Mouse (Mus musculus) kidney, postnatal 4 days (tissue): Measurements from ENCODE around the gene Doc2g.

Experiments used
- DNase-seq, 2 experiments: peaks; one replicate each; pipeline ENCODE4 v3.0.0; 2021; ENCODE audit warnings: mixed read lengths in 2 of 2

Doc2g gene

DNA sequence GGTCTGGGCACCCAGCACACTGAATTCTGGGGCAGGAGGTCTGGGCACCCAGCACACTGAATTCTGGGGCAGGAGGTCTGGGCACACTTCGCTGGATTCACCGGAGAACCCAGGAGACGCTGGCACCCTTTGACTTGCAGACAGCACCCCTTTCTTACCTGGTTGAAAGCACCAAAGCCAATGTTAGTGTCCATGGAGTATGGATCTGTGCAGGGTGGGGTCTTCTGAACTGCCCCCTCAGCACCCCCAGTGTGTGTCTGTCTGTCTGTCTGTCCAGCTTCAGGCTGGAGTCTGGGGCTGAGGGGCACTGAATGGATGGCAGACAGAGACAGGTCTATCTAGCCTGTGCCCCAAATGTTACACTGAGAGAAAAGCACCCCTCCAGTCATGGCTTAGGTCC, 11.6 kb upstream of the Doc2g start:
- no peak for DNase-seq

- no peak for DNase-seq
Observed at GRCm38 (mm10) chr19:3991966-3992365, 11.1 kb upstream of the Doc2g start.

GRCm38 (mm10) chr19:3992416-3992815, 10.7 kb upstream of the Doc2g start, which contains the start of gene Tbx10:
TSS of gene Tbx10 (plus strand) at chr19:3992752.
- no peak for DNase-seq

GRCm38 (mm10) chr19:3994932-3995331, 8.2 kb upstream of the Doc2g start:
- DNase-seq, result no peak

- no peak for DNase-seq
Observed at GRCm38 (mm10) chr19:3995505-3995904, 7.6 kb upstream of the Doc2g start.

GRCm38 (mm10) chr19:3996106-3996505, 7.0 kb upstream of the Doc2g start:
- DNase-seq, result no peak

GRCm38 (mm10) chr19:3996747-3997146, 6.4 kb upstream of the Doc2g start:
- no peak for DNase-seq

- peak in 1 of 2 experiments; percentile 48 for DNase-seq
Observed at GRCm38 (mm10) chr19:3997231-3997630, 5.9 kb upstream of the Doc2g start.

DNA sequence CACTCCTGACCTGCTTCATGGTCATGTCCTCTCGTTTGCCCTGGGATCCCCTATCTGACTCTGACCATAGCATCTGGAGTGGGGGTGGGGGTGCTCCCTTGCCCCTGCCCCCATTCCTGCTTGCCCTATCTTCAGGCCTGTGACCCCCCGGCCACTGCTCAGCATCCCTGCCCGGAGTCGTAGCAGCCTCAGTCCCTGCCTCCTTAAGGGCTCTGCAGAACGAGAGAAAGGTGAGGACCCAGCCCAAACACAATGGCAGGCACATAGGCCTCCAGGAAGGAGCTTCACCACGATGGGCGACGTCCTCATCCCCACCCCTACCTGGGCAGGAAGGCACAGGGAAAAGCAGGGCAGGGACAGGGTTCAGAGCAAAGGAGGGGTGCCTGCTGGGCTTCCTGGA, 4.8 kb upstream of the Doc2g start:
- DNase-seq, result no peak

DNA sequence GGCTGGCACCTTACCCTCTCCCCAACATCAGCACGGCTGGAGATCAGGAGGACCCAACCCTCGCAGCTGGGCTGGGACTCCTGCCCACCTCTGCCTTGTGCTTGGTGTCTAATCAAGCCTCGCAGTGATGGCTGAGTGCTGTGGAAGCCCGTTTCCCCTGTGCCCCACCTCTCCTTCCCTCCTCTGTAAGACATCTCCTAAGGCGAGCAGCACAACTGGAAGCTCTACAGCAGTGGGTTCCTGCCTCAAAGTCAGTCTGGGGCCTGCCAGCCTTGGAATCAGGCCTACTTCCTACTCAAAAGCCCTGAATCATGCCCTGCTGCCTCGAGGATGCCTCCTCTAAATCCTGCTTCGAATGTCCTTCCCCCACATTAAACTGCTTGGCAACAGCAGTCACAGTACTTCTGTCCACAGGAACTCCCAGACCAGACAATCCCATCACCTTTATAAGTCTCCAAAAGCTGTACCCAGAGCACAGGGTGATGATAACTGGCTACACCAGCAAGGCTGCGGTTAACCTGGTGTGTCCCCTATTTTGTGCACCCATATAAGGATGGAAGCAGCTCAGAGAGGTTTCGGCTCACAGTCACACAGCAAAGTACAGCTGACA, 3.9 kb upstream of the Doc2g start:
- DNase-seq, result no peak

- peak; percentile 95 to 98 for DNase-seq
Observed at GRCm38 (mm10) chr19:4000119-4000900, 2.8 kb upstream of the Doc2g start, which contains the start of the genes Nudt8 and Gm49405. TSS of gene Nudt8 (plus strand) at chr19:4000580. TSS of gene Gm49405 (plus strand) at chr19:4000626.

- no peak for DNase-seq
Observed at GRCm38 (mm10) chr19:4000949-4001525, 2.1 kb upstream of the Doc2g start.

DNA sequence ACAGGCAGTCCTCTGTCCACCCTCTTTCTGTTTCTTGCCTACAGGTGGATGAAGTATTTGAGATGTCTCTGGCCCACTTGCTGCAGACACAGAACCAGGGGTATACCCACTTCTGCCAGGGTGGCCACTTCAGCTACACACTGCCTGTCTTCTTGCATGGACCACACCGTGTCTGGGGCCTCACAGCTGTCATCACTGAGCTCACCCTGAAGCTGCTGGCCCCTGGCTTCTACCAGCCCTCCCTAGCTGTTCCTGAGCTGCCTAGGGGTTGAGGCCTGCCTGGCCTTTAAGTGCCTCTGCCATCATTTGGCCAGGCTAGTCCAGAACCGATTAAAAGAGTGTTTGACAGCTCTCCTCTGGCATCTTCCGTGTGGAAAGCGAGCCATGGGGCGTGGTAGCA, 1.4 kb upstream of the Doc2g start:
- DNase-seq, result no peak

DNA sequence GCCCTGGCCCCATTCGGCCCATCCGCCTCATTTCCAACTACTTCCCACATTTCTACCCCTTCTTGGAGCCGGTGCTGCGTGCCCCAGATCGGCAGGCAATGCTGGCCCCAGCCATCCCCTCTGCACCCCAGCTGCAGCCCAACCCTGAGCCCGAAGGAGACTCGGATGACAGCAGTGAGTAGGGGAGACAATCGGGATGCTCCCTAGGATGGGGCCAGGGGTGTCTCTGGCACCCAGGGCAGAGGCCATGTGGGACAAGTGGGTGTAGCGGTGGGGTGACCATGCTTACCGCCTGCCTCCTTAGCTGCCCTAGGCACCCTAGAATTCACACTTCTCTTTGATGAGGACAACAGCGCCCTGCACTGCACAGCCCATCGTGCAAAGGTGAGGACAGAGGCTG, 528 bp downstream of the Doc2g start:
- no peak for DNase-seq

- DNase-seq, result no peak
Observed at GRCm38 (mm10) chr19:4004331-4004730, 1.2 kb downstream of the Doc2g start.

- no peak for DNase-seq
Observed at GRCm38 (mm10) chr19:4005091-4005490, 2.0 kb downstream of the Doc2g start.

DNA sequence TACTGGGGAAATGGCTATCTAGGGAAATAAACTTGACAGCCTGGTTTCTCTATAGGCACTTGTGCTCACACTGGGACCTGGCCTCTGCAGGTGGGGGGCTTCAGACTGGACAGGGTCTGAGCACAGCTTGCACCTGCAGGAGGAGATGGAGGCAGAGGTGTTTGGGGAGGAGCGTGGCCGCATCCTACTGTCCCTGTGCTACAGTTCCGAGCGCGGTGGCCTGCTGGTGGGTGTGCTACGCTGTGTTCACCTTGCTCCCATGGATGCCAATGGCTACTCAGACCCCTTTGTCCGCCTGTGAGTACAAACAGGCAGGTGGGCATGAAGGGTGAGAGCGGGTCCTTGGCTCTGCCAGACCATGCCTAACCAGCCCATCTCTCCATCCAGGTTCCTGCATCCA, 2.9 kb downstream of the Doc2g start:
- DNase-seq, result no peak

DNA sequence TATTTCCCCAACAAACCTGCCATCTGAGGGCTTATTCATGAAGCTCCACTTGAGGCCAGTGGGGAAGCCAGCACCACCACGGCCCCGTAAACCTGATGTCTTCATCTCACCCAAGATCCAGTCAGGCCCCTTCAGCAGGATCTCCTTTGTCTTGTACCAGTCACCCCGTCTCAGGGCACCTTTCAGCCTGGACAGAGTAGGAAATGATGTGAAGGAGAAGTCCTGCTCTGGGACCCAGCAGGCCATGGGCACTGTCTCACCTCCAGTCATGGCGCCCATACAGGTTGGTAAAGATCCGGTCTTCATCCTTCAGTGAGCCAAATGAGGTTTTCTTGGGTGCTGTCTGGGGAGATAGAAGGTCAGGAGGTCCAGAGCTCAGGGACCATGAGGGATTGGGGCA, 8.0 kb downstream of the Doc2g start:
- DNase-seq, result no peak

GRCm38 (mm10) chr19:4012432-4013022, 9.4 kb downstream of the Doc2g start, which contains the start of gene Ndufv1:
TSS of gene Ndufv1 (minus strand) at chr19:4012806.
- DNase-seq, result peak; percentile 98

DNA sequence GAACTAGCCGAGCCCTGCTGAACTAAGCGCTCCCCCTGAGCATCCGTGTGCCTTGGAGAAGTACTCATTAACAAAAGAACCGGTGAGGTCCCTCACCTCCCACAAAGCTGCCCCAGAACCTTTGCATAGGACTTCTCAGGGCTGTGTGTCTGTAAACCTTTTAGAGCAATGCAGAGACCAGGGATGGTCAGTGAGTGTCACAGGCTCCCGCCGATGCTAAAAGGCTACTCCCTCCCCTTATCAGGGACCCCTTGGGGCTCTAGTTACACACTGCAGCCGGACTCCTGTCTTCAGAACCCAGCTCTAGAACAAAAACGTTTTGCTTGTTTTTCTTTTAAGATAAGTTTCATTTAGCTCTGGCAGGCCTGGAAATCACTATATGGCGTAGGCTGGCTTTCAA, 10.0 kb downstream of the Doc2g start:
- no peak for DNase-seq

DNA sequence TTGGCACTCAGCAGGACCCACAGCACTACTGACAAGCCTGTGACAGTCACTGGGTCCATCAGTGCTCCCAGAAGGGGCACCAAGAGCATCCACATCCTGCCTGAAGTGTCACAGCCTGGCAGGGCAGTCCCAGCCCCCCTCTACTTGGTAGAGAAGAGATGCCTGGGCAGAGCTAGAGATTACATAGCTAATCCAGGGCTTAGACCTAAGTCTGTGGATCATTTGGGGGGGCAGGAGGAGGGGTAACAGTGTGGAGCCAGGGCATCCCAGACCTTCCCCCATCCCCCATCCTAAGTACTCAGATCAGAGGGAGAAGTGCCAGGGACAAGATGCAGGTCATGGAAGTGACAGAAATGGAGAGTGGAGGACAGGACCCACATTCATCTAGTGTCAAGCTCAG, 11.7 kb downstream of the Doc2g start:
- no peak for DNase-seq

GRCm38 (mm10) chr19:4015635-4016034, 12.5 kb downstream of the Doc2g start:
- no peak for DNase-seq

GRCm38 (mm10) chr19:4017921-4018587, 14.9 kb downstream of the Doc2g start:
- DNase-seq, result no peak
